Mouse (Mus musculus) liver, adult 2 months (tissue): ENCODE results near the gene Pstpip1. TPM values are rescaled to one million over a fixed set of nuclear protein-coding genes. Genes with fewer than 3 reads are reported as not detected.

Experiments
- DNase-seq: peaks from one replicate; pipeline ENCODE4 v3.0.0-alpha.2; 2011; ENCODE audit warnings: low read depth, low spot score; ENCODE audit errors: extremely low read depth
- H3K27ac ChIP-seq: fragments of 200-500 bp; replicated peaks from 2 replicates; pipeline ENCODE4 v1.5.1; 2012; ENCODE audit warnings: low read depth, mild to moderate bottlenecking, control low read depth, inconsistent platforms, low read length; ENCODE audit not compliant: insufficient read depth
- H3K27me3 ChIP-seq: fragments of 200-500 bp; 2 replicates; pipeline ENCODE4 v1.6.1; 2012; ENCODE audit warnings: mild to moderate bottlenecking, moderate library complexity, low read length, inconsistent platforms; ENCODE audit not compliant: control insufficient read depth, insufficient read depth
- H3K36me3 ChIP-seq: fragments of 200-500 bp; 2 replicates; pipeline ENCODE4 v1.6.1; 2012; ENCODE audit warnings: low read length, inconsistent platforms; ENCODE audit not compliant: control insufficient read depth, insufficient read depth
- H3K4me1 ChIP-seq: fragments of 200-500 bp; 2 replicates; pipeline ENCODE4 v1.6.1; 2011; ENCODE audit warnings: low read length; ENCODE audit not compliant: control insufficient read depth, insufficient read depth
- H3K4me3 ChIP-seq: fragments of 200-500 bp; 2 replicates; pipeline ENCODE4 v1.5.1; 2011; ENCODE audit warnings: low read depth, mild to moderate bottlenecking, control low read depth, low read length, moderate library complexity; ENCODE audit not compliant: insufficient read depth
- H3K79me2 ChIP-seq: fragments of 200-500 bp; 2 replicates; pipeline ENCODE4 v1.6.1; 2012; ENCODE audit warnings: inconsistent platforms, mild to moderate bottlenecking, low read length, moderate library complexity; ENCODE audit not compliant: control insufficient read depth, insufficient read depth
- H3K9ac ChIP-seq: fragments of 200-500 bp; 2 replicates; pipeline ENCODE4 v1.6.1; 2012; ENCODE audit warnings: low read depth, mild to moderate bottlenecking, control low read depth, inconsistent platforms, low read length
- CTCF ChIP-seq: fragments of 200-500 bp; IDR thresholded peaks from 2 replicates; pipeline ENCODE4 v1.5.1; 2011; ENCODE audit warnings: low read depth, low read length, control low read depth
- POLR2A ChIP-seq: fragments of 200-500 bp; IDR thresholded peaks from 2 replicates; pipeline ENCODE4 v1.6.1; 2011; ENCODE audit warnings: low read length, control low read depth; ENCODE audit not compliant: insufficient read depth; ENCODE audit errors: extremely low read depth
- WGBS: fragments of 180-500 bp; shearing (Covaris S2); methylation state at CpG from one replicate; pipeline ENCODE4 v1.1.7; 2018; 5-methylcytosine and 5-hydroxymethylcytosine counted together
- polyA plus RNA-seq: library from polyadenylated mRNA; depleted of rRNA; stranded (reverse); fragments of >200 nt; gene quantifications from 2 replicates; pipeline ENCODE4 v1.2.3, GENCODE M21; 2012
- total RNA-seq: library from RNA; depleted of rRNA; stranded (reverse); fragments of >200 nt; gene quantifications from 2 replicates; pipeline ENCODE4 v1.2.3, GENCODE M21; 2014

The Pstpip1 gene
- total and polyA plus RNA-seq, 2 experiments = 0.37 to 1.1 TPM

GRCm38 (mm10) chr9:56123613-56124012, 33.9 kb downstream of the Pstpip1 start:
- no peak for DNase-seq
- 78% methylated on average over 7 of the region's 7 CpGs for WGBS
- TF ChIP-seq CTCF = no peak
- TF ChIP-seq POLR2A = no peak

GRCm38 (mm10) chr9:56124561-56124960, 34.8 kb downstream of the Pstpip1 start:
- TF ChIP-seq POLR2A (no peak), CTCF (no peak)
- H3K36me3 ChIP-seq = no peaks in the 10 kb centered on the region
- no peak overlapping the region for H3K9ac ChIP-seq
- H3K4me1 ChIP-seq = no peaks in the 10 kb centered on the region
- no peak overlapping the region for H3K4me3 ChIP-seq
- no peak for DNase-seq
- H3K27me3 ChIP-seq = no peaks in the 10 kb centered on the region
- 19% methylated on average over 11 of the region's 11 CpGs for WGBS
- H3K79me2 ChIP-seq = no peaks in the 10 kb centered on the region
- no peak overlapping the region for H3K27ac ChIP-seq

More at GRCm38 (mm10) chr9:56123613-56124012, 33.9 kb downstream of the Pstpip1 start:
- H3K36me3 ChIP-seq = no peaks in the 10 kb centered on the region
- no peaks in the 10 kb centered on the region for H3K79me2 ChIP-seq
- no peaks in the 10 kb centered on the region for H3K27me3 ChIP-seq
- no peaks in the 10 kb centered on the region for H3K4me1 ChIP-seq
- H3K4me3 ChIP-seq = no peak overlapping the region
- no peak overlapping the region for H3K27ac ChIP-seq
- H3K9ac ChIP-seq = no peak overlapping the region

GRCm38 (mm10) chr9:56126453-56127173, 36.9 kb downstream of the Pstpip1 start:
- Histone ChIP-seq H3K4me1 (no peaks in the 10 kb centered on the region), H3K79me2 (no peaks in the 10 kb centered on the region), H3K9ac (no peak overlapping the region), H3K4me3 (no peak overlapping the region), H3K27ac (no peak overlapping the region), H3K36me3 (no peaks in the 10 kb centered on the region), H3K27me3 (no peaks in the 10 kb centered on the region)
- 85% methylated on average over 16 of the region's 16 CpGs for WGBS
- TF ChIP-seq CTCF = no peak
- TF ChIP-seq POLR2A = no peak
- DNase-seq = no peak

- no peak overlapping the region for H3K27ac ChIP-seq
- DNase-seq = no peak
- no peaks in the 10 kb centered on the region for H3K27me3 ChIP-seq
- H3K36me3 ChIP-seq = no peaks in the 10 kb centered on the region
- H3K4me1 ChIP-seq = no peaks in the 10 kb centered on the region
- TF ChIP-seq CTCF = no peak
- TF ChIP-seq POLR2A = no peak
- 79% methylated on average over 9 of the region's 9 CpGs for WGBS
- H3K9ac ChIP-seq = no peak overlapping the region
- no peaks in the 10 kb centered on the region for H3K79me2 ChIP-seq
- H3K4me3 ChIP-seq = no peak overlapping the region
Measured at GRCm38 (mm10) chr9:56128331-56128730, 38.6 kb downstream of the Pstpip1 start.

GRCm38 (mm10) chr9:56129951-56130350, 40.2 kb downstream of the Pstpip1 start:
- no peak for DNase-seq
- no peak overlapping the region for H3K27ac ChIP-seq
- H3K4me3 ChIP-seq = no peak overlapping the region
- TF ChIP-seq POLR2A (no peak), CTCF (no peak)
- H3K27me3 ChIP-seq = no peaks in the 10 kb centered on the region
- WGBS = 90% methylated on average over 3 of the region's 3 CpGs
- no peaks in the 10 kb centered on the region for H3K79me2 ChIP-seq
- no peak overlapping the region for H3K9ac ChIP-seq
- no peaks in the 10 kb centered on the region for H3K36me3 ChIP-seq
- H3K4me1 ChIP-seq = no peaks in the 10 kb centered on the region

- TF ChIP-seq CTCF (no peak), POLR2A (no peak)
- Histone ChIP-seq H3K36me3 (no peaks in the 10 kb centered on the region), H3K9ac (no peak overlapping the region), H3K27ac (no peak overlapping the region), H3K79me2 (no peaks in the 10 kb centered on the region), H3K27me3 (no peaks in the 10 kb centered on the region), H3K4me1 (no peaks in the 10 kb centered on the region), H3K4me3 (no peak overlapping the region)
- no peak for DNase-seq
- WGBS = 63% methylated on average over 4 of the region's 4 CpGs
Measured at GRCm38 (mm10) chr9:56130536-56130935, 40.8 kb downstream of the Pstpip1 start.
